Mouse (Mus musculus) embryo, embryonic 9.5 days (tissue): ENCODE results near the gene 9530077C05Rik.
A peak's percentile ranks its signal among the peaks of the same experiment; 100 is the strongest.
"Not testable (repeated sequence)": the region's sequence is repeated elsewhere in the genome, so short reads cannot be mapped to it uniquely, and the experiment has no call there.

ENCODE experiments used
- DNase-seq: peaks from one replicate; pipeline ENCODE4 v3.0.0-alpha.2; 2017; ENCODE audit errors: extremely low spot score

9530077C05Rik gene

DNA sequence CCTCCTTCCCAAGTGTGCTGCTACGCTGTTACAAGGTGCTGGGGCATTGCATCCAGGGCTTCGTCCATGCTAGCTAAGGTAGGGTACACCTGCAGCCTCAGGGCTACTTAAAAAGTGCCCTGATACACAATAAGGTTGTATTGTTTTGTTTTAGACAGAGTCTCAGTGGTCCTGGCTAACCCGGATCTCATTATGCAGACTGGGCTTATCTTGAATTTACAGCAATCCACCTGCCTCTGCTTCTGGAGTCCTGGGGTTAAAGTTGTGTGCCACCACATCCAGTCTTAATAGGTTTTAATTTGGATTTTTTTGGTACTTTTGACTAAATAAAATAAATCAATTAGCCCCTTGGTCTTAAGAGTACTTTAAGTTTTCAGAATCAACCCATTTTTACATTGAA is 8.6 kb downstream of the 9530077C05Rik start:
- DNase-seq, result no peak

DNA sequence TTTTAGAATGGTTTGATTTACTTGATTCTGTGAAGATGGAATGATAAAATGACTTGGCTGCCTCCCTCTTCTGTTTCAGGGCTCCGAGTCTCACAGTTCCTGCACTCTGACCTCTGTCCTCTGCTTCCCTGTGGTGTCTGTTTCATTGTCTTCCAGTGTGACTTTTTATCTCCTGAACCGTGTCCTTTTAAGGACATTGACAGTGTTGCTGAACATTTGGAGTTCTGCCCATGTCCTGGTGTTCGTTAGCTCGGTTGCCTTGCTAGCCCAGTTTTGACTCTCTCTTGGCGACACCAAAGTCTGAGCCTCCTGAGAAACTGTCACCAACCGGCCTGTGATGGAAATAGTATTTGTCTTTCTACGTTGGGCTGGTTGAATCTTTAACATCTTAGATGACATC is 9.2 kb downstream of the 9530077C05Rik start:
- DNase-seq, result peak; percentile 26

DNA sequence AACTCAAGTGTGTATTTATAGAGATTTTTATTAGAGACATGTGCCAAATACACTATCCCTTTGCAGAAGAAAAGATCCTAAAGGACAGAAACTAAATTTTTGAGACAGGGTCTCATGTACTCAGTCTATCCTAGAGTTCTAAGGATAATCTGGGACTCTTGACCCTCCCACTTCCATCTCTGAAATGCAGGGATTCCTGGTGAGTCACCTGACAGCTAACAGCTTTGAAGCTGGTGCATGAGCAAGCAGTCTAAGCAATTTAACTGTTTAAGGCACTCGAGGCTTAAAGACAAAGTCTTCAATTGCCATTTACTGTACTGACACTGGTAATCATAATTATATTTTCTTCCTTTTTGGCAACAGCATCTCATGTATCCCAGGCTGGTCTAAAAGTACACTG is 11.2 kb downstream of the 9530077C05Rik start:
- DNase-seq, result no peak

DNA sequence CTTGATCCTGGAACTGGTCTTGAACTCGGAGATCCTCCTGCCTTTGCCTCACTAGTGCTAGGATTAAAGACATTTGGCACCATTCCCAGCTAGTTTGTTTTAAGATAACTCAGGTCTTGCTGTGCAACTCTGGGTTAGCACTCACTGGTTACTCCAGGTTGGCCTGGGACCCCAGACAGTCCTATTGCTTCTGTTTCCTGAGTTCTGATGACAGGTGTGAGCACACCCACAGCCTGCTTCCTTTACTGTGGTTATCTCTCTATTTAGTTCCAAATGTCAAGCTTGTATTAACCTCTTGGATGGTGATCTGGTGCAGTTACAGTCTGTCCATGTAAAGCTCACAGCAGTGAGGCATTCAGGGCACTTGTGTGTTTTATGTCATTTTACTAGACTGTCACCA is 12.2 kb downstream of the 9530077C05Rik start:
- no peak for DNase-seq

DNA sequence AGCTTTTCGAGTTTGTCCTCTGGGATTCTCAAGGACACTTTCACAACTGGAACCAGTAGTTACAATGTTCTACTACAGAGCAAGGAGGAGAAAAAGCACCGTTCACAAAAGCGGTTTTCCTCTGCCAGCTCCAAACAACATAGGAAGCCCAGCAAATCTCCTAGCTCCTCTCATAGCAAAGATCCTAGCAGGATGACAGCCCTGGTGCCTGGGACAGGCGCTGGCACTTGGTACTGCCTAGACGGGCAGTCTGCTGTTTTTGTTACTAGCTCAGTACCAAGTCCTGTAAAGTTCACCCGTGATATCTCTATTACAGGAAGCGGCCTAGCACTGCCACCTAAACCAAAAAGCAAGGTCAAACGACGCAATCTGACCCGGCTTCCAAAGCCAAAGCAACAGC is 12.9 kb downstream of the 9530077C05Rik start:
- DNase-seq, result no peak

DNA sequence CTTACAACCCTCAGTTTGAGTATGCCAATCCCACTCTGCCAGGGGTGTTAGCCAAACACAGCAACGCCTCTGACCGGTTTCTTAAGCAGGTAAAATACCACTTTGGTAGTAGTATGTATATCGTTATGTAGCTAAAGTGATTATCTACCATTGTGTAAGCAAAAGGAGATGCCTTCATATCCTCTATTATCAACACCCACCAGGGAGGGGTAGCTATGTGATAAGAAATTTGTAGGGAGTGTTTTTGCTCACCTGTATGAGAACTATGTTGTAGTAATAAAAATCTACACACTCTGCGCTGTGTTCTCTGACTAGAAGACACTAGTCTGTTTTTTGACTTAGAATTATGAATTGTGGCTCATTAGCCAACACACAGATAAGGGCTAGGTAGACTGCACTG is 13.4 kb downstream of the 9530077C05Rik start:
- no peak for DNase-seq

DNA sequence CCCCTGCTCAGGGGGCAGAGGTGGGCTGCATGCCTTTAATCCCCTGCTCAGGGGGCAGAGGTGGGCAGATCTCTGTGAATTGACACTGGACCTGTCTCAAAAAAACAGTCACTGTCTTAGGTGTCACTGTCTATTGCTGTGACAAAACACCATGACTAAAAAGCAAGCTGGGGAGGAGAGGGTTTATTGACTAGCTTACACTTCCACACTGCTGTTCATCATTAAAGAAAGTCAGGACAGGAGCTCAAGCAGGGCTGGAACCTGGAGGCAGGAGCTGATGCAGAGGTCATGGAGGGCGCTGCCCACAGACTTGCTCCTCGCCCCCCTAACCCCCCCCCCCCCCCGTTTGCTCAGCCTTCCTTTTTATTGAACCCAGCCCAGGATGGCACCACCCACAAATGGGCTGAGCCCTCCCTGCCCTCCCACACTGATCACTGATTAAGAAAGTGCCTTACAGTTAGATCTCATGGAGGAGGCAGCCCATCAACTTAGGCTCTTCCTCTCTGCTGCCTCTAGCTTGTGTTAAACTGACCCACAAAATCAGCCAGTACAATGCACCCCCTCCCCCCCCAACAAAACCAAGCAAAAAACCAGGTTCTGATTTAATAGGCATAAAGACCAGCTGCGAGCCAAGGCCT is 16.8 kb downstream of the 9530077C05Rik start:
- DNase-seq, result no peak

DNA sequence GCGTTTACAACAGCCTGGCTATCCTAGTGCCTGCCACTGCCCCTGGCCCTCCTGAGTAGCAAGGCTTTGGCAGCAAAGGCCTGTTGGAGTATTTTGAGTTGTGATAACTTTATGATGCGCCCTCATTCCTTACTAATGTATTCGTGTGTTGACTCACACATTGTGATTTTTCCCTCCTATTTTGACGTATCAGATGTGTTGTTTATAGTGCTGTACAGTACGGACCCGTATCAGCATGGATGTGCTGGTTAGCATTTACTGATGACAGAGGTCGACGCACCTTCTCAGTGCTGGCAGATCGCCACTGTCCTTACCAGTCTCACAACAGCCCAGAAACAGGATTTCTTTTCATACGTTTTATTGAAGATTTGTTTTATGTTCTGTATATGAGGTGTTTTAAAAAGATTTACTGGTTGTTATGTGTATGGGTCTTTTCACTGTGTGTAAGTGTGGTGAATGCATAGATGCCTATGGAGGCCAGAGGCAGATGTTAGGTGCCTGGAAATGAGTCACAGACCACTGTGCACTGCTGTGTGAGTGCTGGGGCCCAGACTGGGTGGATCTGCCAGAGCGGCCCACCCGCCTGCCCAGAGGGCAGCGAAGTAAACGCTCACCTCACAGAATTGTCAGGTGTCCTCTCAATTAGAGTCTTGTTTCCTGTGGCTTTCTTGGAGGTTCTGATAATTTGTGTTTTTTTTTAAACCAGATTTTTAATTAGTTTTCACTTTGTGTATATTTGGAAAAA is 17.5 kb downstream of the 9530077C05Rik start:
- DNase-seq, result no peak

DNA sequence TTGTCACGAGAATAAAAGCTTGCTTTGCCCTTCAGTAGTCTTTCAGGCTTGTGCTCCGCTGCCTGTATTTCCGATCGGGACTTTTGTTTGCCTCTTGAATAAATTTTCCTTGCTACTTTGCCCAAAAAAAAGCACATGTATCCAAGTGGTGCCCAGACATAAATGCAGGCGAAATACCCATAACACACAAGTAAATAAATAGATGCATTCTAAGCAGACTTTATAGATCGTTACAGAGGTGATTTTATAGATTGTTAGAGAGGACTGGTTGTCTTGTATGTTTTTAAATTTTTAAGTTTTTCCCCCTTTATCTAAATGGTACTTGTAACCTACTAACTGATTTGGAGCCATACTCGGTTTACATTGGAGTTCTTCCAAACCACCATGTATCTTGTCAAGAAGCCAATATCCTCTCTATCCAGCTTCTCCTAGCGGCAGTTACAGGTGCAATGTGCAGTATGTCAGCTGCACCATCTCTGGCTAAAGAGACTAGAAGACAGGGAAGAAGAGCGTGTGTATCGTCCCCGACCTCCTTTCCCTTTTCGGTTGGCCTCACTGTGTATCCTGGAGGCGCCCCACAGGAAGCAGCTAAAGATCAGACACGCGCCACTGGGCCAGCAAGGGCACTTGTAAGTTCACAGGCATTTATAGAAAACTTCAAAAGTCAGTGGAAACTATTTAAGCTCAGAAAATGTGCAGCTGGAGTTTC is 18.4 kb downstream of the 9530077C05Rik start:
- DNase-seq, result no peak

DNA sequence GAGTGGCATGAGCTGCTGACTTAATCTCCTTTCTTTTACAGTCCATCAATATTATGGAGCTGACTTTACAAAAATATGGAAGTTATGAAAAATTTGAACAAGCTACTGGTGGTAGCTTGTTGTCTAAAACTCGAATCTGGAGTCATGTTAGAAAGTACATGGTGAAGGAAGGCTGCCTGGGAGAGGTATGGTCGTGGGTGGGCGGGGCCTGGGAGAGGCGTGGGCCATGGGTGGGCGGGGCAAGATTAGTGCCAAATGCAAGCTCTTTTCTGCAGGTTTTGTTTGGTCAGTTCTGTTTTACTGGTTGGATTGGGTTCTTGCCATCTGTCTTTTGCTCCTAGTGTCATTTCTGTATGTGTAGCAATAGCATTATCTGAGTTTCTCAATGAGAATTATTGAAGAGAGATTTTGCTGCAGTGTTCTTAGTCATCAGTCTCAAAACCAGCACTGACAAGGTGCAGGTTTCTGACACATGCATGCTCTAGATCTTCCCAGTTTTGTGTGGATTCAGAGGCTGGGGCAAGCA is 19.1 kb downstream of the 9530077C05Rik start:
- no peak for DNase-seq

DNA sequence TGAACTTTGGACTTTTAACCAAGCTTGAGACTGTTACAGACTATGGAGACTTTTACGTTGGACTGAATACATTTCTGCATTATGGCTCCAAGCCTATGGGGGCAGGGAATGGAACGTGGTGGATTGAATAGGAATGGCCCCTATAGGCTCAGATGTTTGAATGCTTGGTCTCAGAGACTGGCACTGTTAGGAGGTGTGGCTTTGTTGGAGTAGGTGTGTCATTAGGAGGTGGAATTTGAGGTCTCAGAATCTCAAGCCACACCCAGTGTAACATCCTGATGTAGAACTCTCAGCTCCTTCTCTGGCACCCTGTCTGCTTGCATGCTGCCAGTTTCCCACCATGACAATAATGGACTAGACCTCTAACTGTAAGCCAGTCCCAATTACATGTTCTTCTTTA is 21.9 kb downstream of the 9530077C05Rik start:
- DNase-seq, result no peak

DNA sequence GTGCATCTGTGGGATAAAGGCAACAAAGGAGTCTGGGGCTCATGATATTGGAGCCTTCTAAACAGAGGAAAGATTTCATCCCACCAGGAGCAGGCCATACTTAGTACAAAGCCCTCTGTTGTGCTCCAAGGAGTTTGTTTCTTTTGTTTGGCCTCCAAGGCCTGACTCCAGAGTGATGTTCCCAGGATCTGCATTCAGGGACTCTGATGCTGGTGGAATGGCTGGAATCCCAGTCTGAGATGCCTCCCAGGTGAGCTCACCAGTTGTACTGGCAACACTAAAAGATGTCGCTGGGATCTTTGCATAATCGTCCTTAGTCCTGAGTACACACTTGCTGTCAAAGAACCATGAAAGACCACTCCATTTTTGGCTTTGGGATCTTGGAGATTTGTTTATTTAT is 22.8 kb downstream of the 9530077C05Rik start:
- DNase-seq, result no peak

DNA sequence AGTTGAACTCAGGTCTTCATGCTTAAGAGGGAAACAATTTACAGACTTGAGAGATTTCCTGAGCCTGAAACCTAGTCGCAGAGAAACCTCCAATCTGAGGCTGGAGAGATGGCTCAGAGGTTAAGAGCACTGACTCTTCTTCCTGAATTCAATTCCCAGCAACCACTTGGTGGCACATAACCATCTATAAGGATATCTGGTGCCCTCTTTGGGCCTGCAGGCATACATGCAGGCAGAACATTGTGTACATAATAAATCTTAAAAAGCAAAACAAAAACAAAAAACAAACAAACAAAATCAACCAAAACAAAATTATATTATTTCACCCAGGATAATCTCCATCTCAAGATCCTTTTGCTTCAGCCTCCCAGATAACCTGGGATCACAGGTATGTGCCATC is 27.5 kb downstream of the 9530077C05Rik start:
- no peak for DNase-seq

DNA sequence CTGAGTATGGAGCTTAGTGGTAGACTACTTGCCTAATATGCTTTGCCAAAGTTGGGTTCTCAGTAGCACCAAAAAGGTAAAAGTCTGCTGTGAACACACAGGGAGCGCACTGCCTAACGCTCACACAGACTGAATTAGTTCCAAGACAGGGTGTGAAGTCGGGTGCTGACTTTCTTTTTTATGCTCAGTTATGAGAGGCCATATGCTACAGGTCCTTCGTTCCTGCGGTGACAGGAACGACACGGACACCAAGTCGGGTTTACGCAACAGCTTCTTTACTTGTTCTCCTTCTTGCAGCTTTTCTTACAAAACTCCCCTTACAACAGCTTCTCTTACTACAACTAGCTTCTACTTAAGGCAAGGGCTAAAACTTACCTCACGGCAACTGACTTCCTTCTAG is 31.8 kb downstream of the 9530077C05Rik start:
- DNase-seq, result no peak

DNA sequence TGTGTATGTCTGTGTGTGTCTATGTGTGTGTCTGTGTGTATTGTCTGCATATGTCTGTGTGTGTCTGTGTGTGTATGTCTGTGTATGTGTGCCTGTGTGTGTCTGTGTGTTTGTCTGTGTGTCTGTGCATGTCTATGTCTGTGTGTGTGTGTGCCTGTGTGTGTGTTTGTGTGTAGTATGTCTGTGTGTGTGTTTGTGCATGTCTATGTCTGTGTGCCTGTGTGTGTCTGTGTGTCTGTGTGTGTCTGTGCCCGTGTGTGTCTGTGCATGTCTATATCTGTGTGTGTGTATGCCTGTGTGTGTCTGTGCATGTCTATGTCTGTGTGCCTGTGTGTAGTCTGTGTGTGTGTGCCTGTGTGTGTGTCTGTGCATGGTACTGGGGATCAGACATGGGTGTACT is 33.8 kb downstream of the 9530077C05Rik start:
- no peak for DNase-seq

DNA sequence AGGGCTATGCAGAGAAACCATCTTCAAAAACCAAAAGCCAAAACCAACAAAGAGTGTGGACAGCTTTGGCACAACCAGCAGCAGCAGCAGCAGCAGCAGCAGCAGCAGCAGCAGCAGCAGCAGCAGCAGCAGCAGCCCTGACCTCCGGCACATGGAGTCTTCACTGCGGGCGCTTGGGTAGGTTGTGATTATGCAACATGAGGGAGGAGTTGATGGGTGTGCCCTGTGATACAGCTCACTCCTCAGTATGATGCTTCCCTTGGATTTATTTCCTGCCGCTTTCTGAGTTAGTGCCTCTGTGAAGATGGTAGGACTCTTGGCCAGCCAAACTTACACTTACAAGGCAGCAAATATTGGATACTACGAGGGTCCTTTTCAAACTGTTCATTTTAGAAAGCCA is 35.9 kb downstream of the 9530077C05Rik start:
- no peak for DNase-seq

DNA sequence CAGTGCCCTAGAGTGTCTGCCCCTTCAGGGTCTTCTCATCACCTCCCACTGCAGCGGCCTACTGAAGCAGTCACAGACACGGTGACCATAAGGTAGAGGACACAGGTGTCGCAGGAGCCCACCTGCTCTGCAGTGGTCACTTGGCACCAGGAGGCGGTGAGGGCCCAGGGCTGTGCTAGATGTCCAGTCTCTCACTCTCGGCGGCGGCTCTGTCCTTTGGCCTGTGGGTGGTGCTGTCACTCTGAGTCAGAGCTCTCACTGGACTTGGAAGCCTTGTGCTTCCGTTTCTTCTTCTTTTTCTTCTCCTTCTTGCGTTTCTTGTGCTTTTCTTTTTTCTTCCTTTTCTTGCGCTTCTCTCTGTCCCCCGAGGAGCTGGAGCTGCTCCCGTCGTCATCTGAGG is 37.1 kb downstream of the 9530077C05Rik start:
- no peak for DNase-seq

DNA sequence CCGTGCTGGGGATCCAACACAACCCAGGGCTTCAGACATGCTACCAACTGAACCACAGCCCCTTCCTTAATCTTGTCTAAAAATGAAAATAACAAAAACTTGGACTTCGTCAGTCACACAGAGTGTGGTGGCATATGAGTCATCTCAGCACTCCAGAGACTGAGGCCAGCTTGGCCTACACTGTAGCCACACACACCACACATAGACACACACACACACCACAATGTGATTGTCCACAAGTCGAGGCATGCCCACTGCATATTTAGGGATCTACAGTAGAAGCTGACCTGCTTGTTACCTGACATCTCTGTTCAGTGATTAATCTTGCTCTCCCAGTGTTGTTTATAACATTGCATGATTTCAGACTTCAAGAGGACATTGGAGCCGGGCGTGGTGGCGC is 37.9 kb downstream of the 9530077C05Rik start:
- no peak for DNase-seq

DNA sequence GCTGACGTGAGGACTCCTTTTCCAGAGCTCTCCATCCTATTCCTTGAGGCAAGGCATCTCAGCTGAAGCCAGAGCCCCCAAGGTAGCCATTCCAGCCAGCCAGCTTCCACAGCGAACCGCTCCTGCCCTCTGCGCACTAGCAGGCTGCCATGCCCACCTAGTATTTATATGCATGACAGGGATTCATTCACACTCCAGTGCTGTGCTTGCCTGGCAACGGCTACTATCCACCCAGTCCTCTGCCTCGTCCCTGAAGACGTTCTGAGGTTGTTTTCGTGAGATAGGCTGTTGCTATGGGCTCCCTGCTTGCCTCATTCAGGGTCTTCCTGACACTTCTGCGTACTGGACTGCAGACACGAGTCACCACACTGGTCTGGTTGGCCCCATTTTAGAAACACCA is 41.4 kb downstream of the 9530077C05Rik start:
- DNase-seq, result no peak

DNA sequence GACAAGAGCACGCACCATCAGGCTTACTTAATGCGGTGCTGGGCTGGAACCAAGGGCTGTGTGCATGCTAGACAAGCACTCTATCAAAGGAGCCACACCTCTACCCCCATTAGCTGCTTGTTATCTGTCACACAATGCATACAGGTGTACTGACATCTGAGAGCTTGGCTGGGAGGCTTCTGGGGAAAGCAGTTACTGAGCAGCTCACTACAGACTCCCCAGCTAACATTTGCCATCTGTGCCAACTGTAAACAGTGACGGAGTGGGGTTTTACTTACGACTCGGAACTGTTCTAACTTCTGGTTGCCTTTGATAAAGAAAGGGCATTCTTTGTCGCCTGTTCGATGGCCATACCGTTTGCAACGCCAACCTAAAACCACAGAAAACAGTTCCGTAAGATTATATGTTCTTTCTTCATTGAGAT is 42.2 kb downstream of the 9530077C05Rik start:
- no peak for DNase-seq

DNA sequence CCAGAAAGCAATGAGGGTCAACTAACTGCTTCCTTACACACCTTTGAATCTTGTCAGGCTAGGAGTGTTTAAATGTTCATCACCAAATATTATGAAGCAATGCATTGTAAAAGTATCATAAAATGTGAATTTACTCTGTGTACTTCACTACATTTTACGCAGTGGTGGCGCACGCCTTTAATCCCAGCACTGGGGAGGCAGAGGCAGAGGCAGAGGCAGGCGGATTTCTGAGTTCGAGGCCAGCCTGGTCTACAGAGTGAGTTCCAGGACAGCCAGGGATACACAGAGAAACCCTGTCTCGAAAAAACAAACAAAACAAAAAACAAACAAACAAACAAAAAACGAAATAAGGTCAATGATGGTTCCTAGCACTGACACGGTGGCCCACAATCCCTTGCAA is 42.7 kb downstream of the 9530077C05Rik start, which contains the start of gene Gm17545:
Gene Gm17545, plus strand, starts transcription at position 301 of the 400 bp plus-strand sequence.
- DNase-seq, result not testable (repeated sequence)

DNA sequence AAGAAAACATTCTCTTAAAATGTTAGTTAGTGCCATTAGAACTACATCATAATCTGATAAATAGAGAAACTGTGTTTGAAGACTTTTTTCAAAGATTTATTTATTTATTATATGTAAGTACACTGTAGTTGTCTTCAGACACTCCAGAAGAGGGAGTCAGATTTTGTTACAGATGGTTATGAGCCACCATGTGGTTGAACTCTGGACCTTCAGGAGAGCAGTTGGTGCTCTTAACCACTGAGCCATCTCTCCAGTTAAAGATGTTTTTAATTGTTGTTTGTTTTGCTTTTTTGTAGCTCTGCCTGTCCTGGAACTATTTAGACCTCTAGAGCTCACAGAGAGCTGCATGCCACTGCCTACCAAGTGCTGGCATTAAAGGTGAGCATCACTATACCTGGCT is 43.7 kb downstream of the 9530077C05Rik start:
- no peak for DNase-seq
